10 mouse cellular contexts compared by ENCODE assay signal in the genomic region with DNA sequence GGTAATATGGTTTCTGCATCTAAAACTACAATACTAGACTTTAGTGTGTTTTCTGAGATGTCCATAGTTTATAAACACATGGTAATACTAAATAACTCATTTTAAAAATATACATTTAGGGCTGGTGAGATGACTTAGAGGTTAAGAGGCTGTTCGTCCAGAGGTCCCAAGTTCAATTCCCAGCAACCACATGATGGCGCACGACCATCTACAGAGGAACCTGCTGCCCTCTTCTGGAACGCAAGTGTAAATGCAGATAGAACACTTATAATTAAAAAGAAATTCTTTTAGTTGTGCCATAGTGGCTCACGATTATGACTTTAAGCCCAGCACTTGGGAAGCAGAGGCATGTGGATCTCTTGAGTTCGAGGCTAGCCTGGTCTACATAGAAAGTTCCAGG. TPM values are rescaled to one million over a fixed set of nuclear protein-coding genes. Genes with fewer than 3 reads are reported as not detected.
DNase-seq lines count a peak whose midpoint lies in the region; ATAC-seq and TF ChIP-seq lines count a peak whose summit lies in the region.
"Had no signal": no experiment of that assay in that cellular context is flagged by ENCODE, and none has a peak within 500 bp of the region (broad histone marks: within the 10 kb centered on the region; RNA-seq: fewer than 3 reads in every experiment).

No protein-coding gene starts in this region.

- no peak overlapping the region for H3K4me2 ChIP-seq in hindbrain, embryonic 12.5 days (replicated peaks)
- no peak overlapping the region for H3K4me2 ChIP-seq in liver, embryonic 14.5 days (ENCODE audit: low read depth)
- H3K4me2 ChIP-seq: lung, embryonic 15.5 days had no signal

- H3K27me3 ChIP-seq in hindbrain, embryonic 10.5 days (ENCODE audit: insufficient read depth, poor library complexity, severe bottlenecking) = no peaks in the 10 kb centered on the region
- H3K27me3 ChIP-seq in hindbrain, embryonic 12.5 days = no peaks in the 10 kb centered on the region
- H3K27me3 ChIP-seq in liver, embryonic 14.5 days (ENCODE audit: control insufficient read depth, insufficient read depth, low read length) = no peaks in the 10 kb centered on the region
- H3K27me3 ChIP-seq: lung, embryonic 15.5 days had no signal

- ATAC-seq in hindbrain, embryonic 12.5 days (ENCODE audit: low FRiP score) = no peak
- no peak for ATAC-seq in liver, embryonic 14.5 days (ENCODE audit: insufficient read depth)

- peak; percentile 29 for DNase-seq in hindbrain, embryonic 10.5 days (ENCODE audit: low spot score)
- DNase-seq in CD4-positive, CD25-positive, alpha-beta regulatory T cell, adult 2 months (ENCODE audit: low read depth, low spot score) = peak; percentile 85
- DNase-seq in liver, embryonic 14.5 days (ENCODE audit: low read depth in 3 of 3, low spot score in 3 of 3) = peak in 1 of 3 experiments; percentile 47
- DNase-seq in thymus, postnatal 0 days (ENCODE audit: low spot score) = peak; percentile 65
- DNase-seq in layer of hippocampus, adult 18-20 months (ENCODE audit: low spot score in 2 of 2) = no peak
- DNase-seq in urinary bladder, adult 18-20 months (ENCODE audit: low spot score in 2 of 2) = no peak

- no peaks in the 10 kb centered on the region for H3K9me3 ChIP-seq in hindbrain, embryonic 10.5 days
- no peaks in the 10 kb centered on the region for H3K9me3 ChIP-seq in hindbrain, embryonic 12.5 days (replicated peaks)
- H3K9me3 ChIP-seq in liver, embryonic 14.5 days (ENCODE audit: control insufficient read depth, low read length) = no peaks in the 10 kb centered on the region
- H3K9me3 ChIP-seq: lung, embryonic 15.5 days had no signal

- peaks cover 75% of the 10 kb centered on the region for H3K36me3 ChIP-seq in hindbrain, embryonic 10.5 days
- peaks cover 47% of the 10 kb centered on the region for H3K36me3 ChIP-seq in hindbrain, embryonic 12.5 days
- H3K36me3 ChIP-seq in liver, embryonic 14.5 days (replicated peaks; ENCODE audit: control insufficient read depth, insufficient read depth, low read depth) = peaks cover 17% of the 10 kb centered on the region

- TF ChIP-seq CTCF in bone marrow macrophage, adult 2 months (IDR thresholded peaks at IDR 0.05; ENCODE audit: low read depth, low read length) = peak; percentile 97
- peak; percentile 93 for TF ChIP-seq CTCF in liver, embryonic 14.5 days (IDR thresholded peaks at IDR 0.05; ENCODE audit: low read depth)

- TF ChIP-seq EP300 in liver, embryonic 14.5 days (IDR thresholded peaks at IDR 0.05; ENCODE audit: low read depth) = no peak

- peaks cover 10% of the 10 kb centered on the region for H3K4me1 ChIP-seq in hindbrain, embryonic 10.5 days (replicated peaks)
- peaks cover 16% of the 10 kb centered on the region for H3K4me1 ChIP-seq in hindbrain, embryonic 12.5 days
- H3K4me1 ChIP-seq in bone marrow macrophage, adult 2 months (ENCODE audit: control insufficient read depth, insufficient read depth, low read length) = peaks cover 38% of the 10 kb centered on the region
- peaks cover 44 to 49% of the 10 kb centered on the region in 2 experiments for H3K4me1 ChIP-seq in liver, embryonic 14.5 days (replicated peaks; ENCODE audit: control insufficient read depth in 2 of 2, insufficient read depth in 2 of 2, low read length in 1 of 2)

- 52% methylated on average over 6 of the region's 6 CpGs for WGBS in hindbrain, embryonic 10.5 days
- WGBS in hindbrain, embryonic 12.5 days = 48% methylated on average over 6 of the region's 6 CpGs
- 29% methylated on average over 6 of the region's 6 CpGs for WGBS in liver, embryonic 14.5 days (ENCODE audit: insufficient replicate concordance)

- H3K9ac ChIP-seq in hindbrain, embryonic 12.5 days = no peak overlapping the region
- H3K9ac ChIP-seq in liver, embryonic 14.5 days (replicated peaks) = no peak overlapping the region
- H3K9ac ChIP-seq: lung, embryonic 15.5 days had no signal

- H3K27ac ChIP-seq in hindbrain, embryonic 10.5 days = no peak overlapping the region
- no peak overlapping the region for H3K27ac ChIP-seq in hindbrain, embryonic 12.5 days
- H3K27ac ChIP-seq in bone marrow macrophage, adult 2 months (ENCODE audit: insufficient read depth, low read depth, low read length) = no peak overlapping the region
- H3K27ac ChIP-seq in liver, embryonic 14.5 days = no peak overlapping the region
- H3K27ac ChIP-seq: lung, embryonic 15.5 days had no signal

- no peak overlapping the region for H3K4me3 ChIP-seq in hindbrain, embryonic 10.5 days
- no peak overlapping the region for H3K4me3 ChIP-seq in hindbrain, embryonic 12.5 days
- H3K4me3 ChIP-seq in bone marrow macrophage, adult 2 months (ENCODE audit: insufficient read depth, low read length) = no peak overlapping the region
- no peak overlapping the region for H3K4me3 ChIP-seq in liver, embryonic 14.5 days (ENCODE audit: insufficient read depth in 1 of 2, low read depth in 2 of 2, low read length in 2 of 2)
- H3K4me3 ChIP-seq: erythroblast, embryonic 14.5 days; lung, embryonic 15.5 days had no signal

- TF ChIP-seq POLR2A in bone marrow macrophage, adult 2 months (IDR thresholded peaks at IDR 0.05; ENCODE audit: borderline replicate concordance, low read depth, low read length) = no peak

RNA-seq across cellular contexts. Expression of gene Fopnl, which starts 5.8 kb away (rescaled TPM):
- 143 and 164 TPM in 2 replicates for polyA plus RNA-seq in hindbrain, embryonic 10.5 days (2016; fragmentation: Nextera tagmentation; extraction: Ambion mirVana)
- 163 and 182 TPM in 2 replicates for polyA plus RNA-seq in hindbrain, embryonic 12.5 days (2016; fragmentation: Nextera tagmentation; extraction: Ambion mirVana)
- 42.1 and 52.6 TPM in 2 replicates for polyA plus RNA-seq in bone marrow macrophage, adult 2 months (2012; ENCODE audit: insufficient read depth, insufficient read length, missing spikeins)
- polyA plus RNA-seq in liver, embryonic 14.5 days (2012; rRNA removed) = 18.5 and 23.7 TPM in 2 replicates
- polyA plus RNA-seq in liver, embryonic 14.5 days (2014; fragmentation: Nextera tagmentation; extraction: Ambion mirVana) = 66.6 and 72.4 TPM in 2 replicates
- 155 and 171 TPM in 2 replicates for polyA plus RNA-seq in thymus, postnatal 0 days (2015; fragmentation: Nextera tagmentation; extraction: Ambion mirVana)
- 10 to 100 TPM; 51.5 to 55.7 TPM for total RNA-seq in layer of hippocampus, adult 18-20 months (2021)

RNA-seq across cellular contexts. Expression of gene Myh11, which starts 20.2 kb away (rescaled TPM):
- polyA plus RNA-seq in hindbrain, embryonic 10.5 days (2016; fragmentation: Nextera tagmentation; extraction: Ambion mirVana) = 0.04 and 0.06 TPM in 2 replicates
- 0.30 and 0.79 TPM in 2 replicates for polyA plus RNA-seq in hindbrain, embryonic 12.5 days (2016; fragmentation: Nextera tagmentation; extraction: Ambion mirVana)
- polyA plus RNA-seq in bone marrow macrophage, adult 2 months (2012; ENCODE audit: insufficient read depth, insufficient read length, missing spikeins) = not detected in 2 replicates
- 0.41 and 0.46 TPM in 2 replicates for polyA plus RNA-seq in liver, embryonic 14.5 days (2012; rRNA removed)
- 0.24 and 0.32 TPM in 2 replicates for polyA plus RNA-seq in liver, embryonic 14.5 days (2014; fragmentation: Nextera tagmentation; extraction: Ambion mirVana)
- polyA plus RNA-seq in thymus, postnatal 0 days (2015; fragmentation: Nextera tagmentation; extraction: Ambion mirVana) = 5.9 and 6.7 TPM in 2 replicates
- total RNA-seq in layer of hippocampus, adult 18-20 months (2021) = 1 to 10 TPM; 2.2 to 3.4 TPM

RNA-seq across cellular contexts. Expression of gene Abcc1, which starts 50.0 kb away (rescaled TPM):
- 8.3 and 9.9 TPM in 2 replicates for polyA plus RNA-seq in hindbrain, embryonic 10.5 days (2016; fragmentation: Nextera tagmentation; extraction: Ambion mirVana)
- polyA plus RNA-seq in hindbrain, embryonic 12.5 days (2016; fragmentation: Nextera tagmentation; extraction: Ambion mirVana) = 9.6 and 10.9 TPM in 2 replicates
- 105 and 110 TPM in 2 replicates for polyA plus RNA-seq in bone marrow macrophage, adult 2 months (2012; ENCODE audit: insufficient read depth, insufficient read length, missing spikeins)
- polyA plus RNA-seq in liver, embryonic 14.5 days (2012; rRNA removed) = 1.9 and 2.4 TPM in 2 replicates
- 1.9 and 3.0 TPM in 2 replicates for polyA plus RNA-seq in liver, embryonic 14.5 days (2014; fragmentation: Nextera tagmentation; extraction: Ambion mirVana)
- 6.4 and 7.6 TPM in 2 replicates for polyA plus RNA-seq in thymus, postnatal 0 days (2015; fragmentation: Nextera tagmentation; extraction: Ambion mirVana)
- 10 to 100 TPM; 11.1 to 11.8 TPM for total RNA-seq in layer of hippocampus, adult 18-20 months (2021)

Comparison
In these comparisons a context has a peak if more than half of its experiments do, and no peak if none do; other contexts are left out.
1. DNase-seq: peak in hindbrain, embryonic 10.5 days (single experiment), CD4-positive, CD25-positive, alpha-beta regulatory T cell, adult 2 months (single experiment) and thymus, postnatal 0 days (single experiment); none in layer of hippocampus, adult 18-20 months (0 of 2) and urinary bladder, adult 18-20 months (0 of 2).